Mouse (Mus musculus): ENCODE results near the gene Ip6k3.

DNA sequence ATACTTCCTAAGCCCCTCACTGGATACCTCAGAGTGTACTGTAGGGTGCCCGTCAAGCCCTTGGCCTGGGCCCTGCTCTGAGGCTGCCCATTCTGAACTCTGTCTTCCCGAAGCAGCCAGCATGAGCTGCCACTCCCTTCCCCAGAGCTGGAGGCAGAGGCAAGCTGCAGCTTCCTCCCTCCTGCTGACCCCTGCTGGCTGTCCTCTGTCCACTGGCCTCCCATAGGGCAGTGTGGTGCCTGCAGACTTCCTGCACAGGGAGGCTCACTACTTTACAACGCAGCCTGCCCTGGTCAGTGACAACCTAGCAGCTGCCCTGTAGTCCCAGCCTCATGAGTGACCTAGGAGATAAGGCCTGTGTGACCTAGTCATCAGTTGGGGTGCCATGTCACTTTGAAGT is 14.1 kb upstream of the Ip6k3 start:
- TF ChIP-seq CTCF (IDR thresholded peaks at IDR 0.05; ENCODE audit: low read depth, low read length) (no peak), GATA1 (IDR thresholded peaks at IDR 0.05; ENCODE audit: borderline replicate concordance, low read length) (no peak)
